Mouse (Mus musculus) hindbrain, embryonic 11.5 days (tissue): ENCODE data around the gene Nfix. TPM values are rescaled to one million over a fixed set of nuclear protein-coding genes. Genes with fewer than 3 reads are reported as not detected.
A peak's percentile ranks its signal among the peaks of the same experiment; 100 is the strongest.

Experiments
- ATAC-seq: fragments of 200-750 bp; cut with Nextera tagmentation; 2 replicates; pipeline ENCODE4 v1.8.0; 2017; ENCODE audit warnings: mild to moderate bottlenecking, moderate TSS enrichment, moderate library complexity; ENCODE audit not compliant: low FRiP score
- DNase-seq: peaks from one replicate; pipeline ENCODE4 v3.0.0-alpha.2; 2015; ENCODE audit warnings: low spot score
- H3K27ac ChIP-seq: fragments of 300-500 bp; sonication (generic); 2 replicates; pipeline ENCODE4 v1.5.1; 2014; ENCODE audit warnings: mild to moderate bottlenecking, low read depth, low read length
- H3K27me3 ChIP-seq: fragments of 300-500 bp; sonication (generic); 2 replicates; pipeline ENCODE4 v1.6.1; 2014; ENCODE audit warnings: mild to moderate bottlenecking, low read length, moderate library complexity, mixed read lengths; ENCODE audit not compliant: control insufficient read depth, insufficient read depth
- H3K36me3 ChIP-seq: fragments of 300-500 bp; sonication (generic); 2 replicates; pipeline ENCODE4 v1.6.1; 2014; ENCODE audit warnings: mild to moderate bottlenecking, low read length, moderate library complexity, mixed read lengths; ENCODE audit not compliant: control insufficient read depth, insufficient read depth
- H3K4me1 ChIP-seq: fragments of 300-500 bp; sonication (generic); replicated peaks from 2 replicates; pipeline ENCODE4 v1.6.1; 2014; ENCODE audit warnings: low read length, mixed read lengths; ENCODE audit not compliant: control insufficient read depth, insufficient read depth
- H3K4me2 ChIP-seq: fragments of 300-500 bp; sonication (generic); replicated peaks from 2 replicates; pipeline ENCODE4 v1.6.1; 2014; ENCODE audit warnings: mild to moderate bottlenecking, low read depth, low read length
- H3K4me3 ChIP-seq: fragments of 300-500 bp; sonication (generic); 2 replicates; pipeline ENCODE4 v1.5.1; 2014; ENCODE audit warnings: low read depth, low read length
- H3K9ac ChIP-seq: fragments of 300-500 bp; sonication (generic); 2 replicates; pipeline ENCODE4 v1.6.1; 2014; ENCODE audit warnings: low read depth, low read length
- H3K9me3 ChIP-seq: fragments of 300-500 bp; sonication (generic); 2 replicates; pipeline ENCODE4 v1.6.1; 2016; ENCODE audit warnings: low read length; ENCODE audit not compliant: control insufficient read depth
- WGBS: fragments of 180-500 bp; shearing (Covaris S2); extraction: QIAGEN DNeasy Blood & Tissue Kit; methylation state at CpG from one replicate; pipeline ENCODE4 v1.1.7; 2014; 5-methylcytosine and 5-hydroxymethylcytosine counted together
- polyA plus RNA-seq: library from polyadenylated mRNA; unstranded; fragments of >200 nt; fragmentation: Nextera tagmentation; extraction: Ambion mirVana; gene quantifications from 2 replicates; pipeline ENCODE4 v1.2.1, GENCODE M21; 2014

Gene Nfix
- polyA plus RNA-seq, 1 experiment from 2014 or later = 3.0 TPM

- peak overlapping the region; percentile 85 for H3K4me3 ChIP-seq
- 1% methylated on average over 32 of the region's 33 CpGs for WGBS
- DNase-seq (peak; percentile 78), ATAC-seq (no peak)
- no peaks in the 10 kb centered on the region for H3K9me3 ChIP-seq
- peaks cover 14% of the 10 kb centered on the region for H3K4me1 ChIP-seq
- peak overlapping the region; percentile 97 for H3K4me2 ChIP-seq
- H3K36me3 ChIP-seq = no peaks in the 10 kb centered on the region
- H3K27me3 ChIP-seq = no peaks in the 10 kb centered on the region
- H3K9ac ChIP-seq = peak overlapping the region; percentile 89
- peak overlapping the region; percentile 79 for H3K27ac ChIP-seq
These were observed 140.0 kb downstream of the Nfix start for GRCm38 (mm10) chr8:84659936-84660818.

GRCm38 (mm10) chr8:84658951-84659350 is 141.2 kb downstream of the Nfix start:
- H3K4me3 ChIP-seq = no peak overlapping the region
- WGBS = 76% methylated on average over 1 of the region's 1 CpGs
- DNase-seq = no peak
- no peaks in the 10 kb centered on the region for H3K9me3 ChIP-seq
- H3K9ac ChIP-seq = no peak overlapping the region
- ATAC-seq = no peak
- H3K36me3 ChIP-seq = no peaks in the 10 kb centered on the region
- H3K27ac ChIP-seq = no peak overlapping the region
- no peak overlapping the region for H3K4me2 ChIP-seq
- peaks cover 14% of the 10 kb centered on the region for H3K4me1 ChIP-seq
- H3K27me3 ChIP-seq = no peaks in the 10 kb centered on the region

GRCm38 (mm10) chr8:84657680-84658079 is 142.5 kb downstream of the Nfix start:
- Histone ChIP-seq H3K27ac (no peak overlapping the region), H3K27me3 (no peaks in the 10 kb centered on the region), H3K4me1 (peaks cover 14% of the 10 kb centered on the region), H3K4me2 (no peak overlapping the region), H3K36me3 (no peaks in the 10 kb centered on the region), H3K4me3 (no peak overlapping the region), H3K9ac (no peak overlapping the region), H3K9me3 (no peaks in the 10 kb centered on the region)
- DNase-seq (no peak), ATAC-seq (no peak)
- WGBS = 35% methylated on average over 4 of the region's 4 CpGs

GRCm38 (mm10) chr8:84657203-84657602 is 142.9 kb downstream of the Nfix start:
- no peak overlapping the region for H3K9ac ChIP-seq
- peak overlapping the region; percentile 29; the same call in 1 of the 2 replicates for H3K4me3 ChIP-seq
- H3K27me3 ChIP-seq = no peaks in the 10 kb centered on the region
- H3K4me2 ChIP-seq = peak overlapping the region; percentile 40
- no peak for ATAC-seq
- no peaks in the 10 kb centered on the region for H3K36me3 ChIP-seq
- H3K27ac ChIP-seq = peak overlapping the region; percentile 88
- H3K4me1 ChIP-seq = peaks cover 14% of the 10 kb centered on the region
- H3K9me3 ChIP-seq = no peaks in the 10 kb centered on the region
- no peak for DNase-seq

GRCm38 (mm10) chr8:84656641-84657126 is 143.5 kb downstream of the Nfix start:
- Histone ChIP-seq H3K36me3 (no peaks in the 10 kb centered on the region), H3K4me3 (peak overlapping the region; percentile 29), H3K9ac (peak overlapping the region; percentile 62), H3K9me3 (no peaks in the 10 kb centered on the region), H3K4me1 (peaks cover 14% of the 10 kb centered on the region), H3K27ac (peak overlapping the region; percentile 88), H3K4me2 (peak overlapping the region; percentile 40), H3K27me3 (no peaks in the 10 kb centered on the region)
- 2% methylated on average over 23 of the region's 23 CpGs for WGBS
- ATAC-seq = no peak
- peak; percentile 67 for DNase-seq

GRCm38 (mm10) chr8:84656191-84656525 is 144.0 kb downstream of the Nfix start:
- ATAC-seq (peak; percentile 50), DNase-seq (peak; percentile 87)
- peak overlapping the region; percentile 29 for H3K4me3 ChIP-seq
- H3K36me3 ChIP-seq = no peaks in the 10 kb centered on the region
- H3K4me2 ChIP-seq = peak overlapping the region; percentile 40
- H3K27ac ChIP-seq = peak overlapping the region; percentile 88
- peaks cover 14% of the 10 kb centered on the region for H3K4me1 ChIP-seq
- no peaks in the 10 kb centered on the region for H3K9me3 ChIP-seq
- WGBS = 0% methylated on average over 10 of the region's 10 CpGs
- H3K27me3 ChIP-seq = no peaks in the 10 kb centered on the region
- H3K9ac ChIP-seq = peak overlapping the region; percentile 62

- H3K4me1 ChIP-seq = peaks cover 14% of the 10 kb centered on the region
These were observed 144.6 kb downstream of the Nfix start for GRCm38 (mm10) chr8:84655336-84656190.

GRCm38 (mm10) chr8:84654597-84654996 is 145.5 kb downstream of the Nfix start:
- Histone ChIP-seq H3K4me3 (no peak overlapping the region), H3K4me2 (no peak overlapping the region), H3K27ac (peak overlapping the region; percentile 88; the same call in 1 of the 2 replicates), H3K27me3 (no peaks in the 10 kb centered on the region), H3K4me1 (peaks cover 17% of the 10 kb centered on the region), H3K9me3 (no peaks in the 10 kb centered on the region), H3K9ac (no peak overlapping the region), H3K36me3 (no peaks in the 10 kb centered on the region)
- WGBS = 36% methylated on average over 4 of the region's 4 CpGs
- ATAC-seq = no peak
- peak; percentile 39 for DNase-seq

More at GRCm38 (mm10) chr8:84655336-84656190, 144.6 kb downstream of the Nfix start:
- H3K27ac ChIP-seq = peak overlapping the region; percentile 88
- peak; percentile 82 for ATAC-seq
- no peaks in the 10 kb centered on the region for H3K36me3 ChIP-seq
- H3K4me2 ChIP-seq = peak overlapping the region; percentile 40
- no peaks in the 10 kb centered on the region for H3K9me3 ChIP-seq
- H3K27me3 ChIP-seq = no peaks in the 10 kb centered on the region
- whole genome bisulfite sequencing = under 1% methylated on average over 15 of the region's 15 CpGs
- peak overlapping the region; percentile 62 for H3K9ac ChIP-seq
- peak overlapping the region; percentile 29 for H3K4me3 ChIP-seq
- DNase-seq = peak; percentile 82
